Mouse (Mus musculus): ENCODE measurements around the gene Thap3. TPM values are rescaled to one million over a fixed set of nuclear protein-coding genes. Genes with fewer than 3 reads are reported as not detected.
"Not testable (repeated sequence)": the region's sequence is repeated elsewhere in the genome, so short reads cannot be mapped to it uniquely, and the experiment has no call there.

The Thap3 gene
- 10 to 100 TPM; 28.0 to 32.2 TPM for total RNA-seq (2021)
- long read RNA-seq, experiment 1, transcript Thap3-201 (4 exons, 1,124 nt): major isoform, 6 of 44 reads
- long read RNA-seq, experiment 1, partial matches to known transcripts: 33 of 44 reads
- long read RNA-seq, experiment 1, other reads (novel, unspliced or antisense): 4 of 44 reads
- long read RNA-seq, experiment 2, transcript Thap3-201 (4 exons, 1,124 nt): major isoform, 13 of 52 reads
- long read RNA-seq, experiment 2, partial matches to known transcripts: 33 of 52 reads
- long read RNA-seq, experiment 2, other reads (novel, unspliced or antisense): 6 of 52 reads

- DNase-seq: peak; percentile 84
- intact Hi-C loops (cut with DNase I; ENCODE audit: low total_unique reads): no loop called here
These were observed at the start of gene Thap3 for GRCm38 (mm10) chr4:151988342-151989109. TSS of gene Thap3 (minus strand) at chr4:151988997.

- DNase-seq: peak; percentile 43
- intact Hi-C loops (cut with DNase I; ENCODE audit: low total_unique reads): no loop called here
These were observed 49.6 kb upstream of the Thap3 start, which contains the start of gene Tas1r1 for GRCm38 (mm10) chr4:152038225-152038984. TSS of gene Tas1r1 (minus strand) at chr4:152038568.

- DNase-seq; intact Hi-C loops (cut with DNase I; ENCODE audit: low total_unique reads): not testable (repeated sequence)
These were observed 47.7 kb upstream of the Thap3 start for GRCm38 (mm10) chr4:152036464-152036863.

- intact Hi-C loops (cut with DNase I; ENCODE audit: low total_unique reads): no loop called here
- no peak for DNase-seq
These were observed 44.1 kb upstream of the Thap3 start for GRCm38 (mm10) chr4:152032922-152033321.

DNA sequence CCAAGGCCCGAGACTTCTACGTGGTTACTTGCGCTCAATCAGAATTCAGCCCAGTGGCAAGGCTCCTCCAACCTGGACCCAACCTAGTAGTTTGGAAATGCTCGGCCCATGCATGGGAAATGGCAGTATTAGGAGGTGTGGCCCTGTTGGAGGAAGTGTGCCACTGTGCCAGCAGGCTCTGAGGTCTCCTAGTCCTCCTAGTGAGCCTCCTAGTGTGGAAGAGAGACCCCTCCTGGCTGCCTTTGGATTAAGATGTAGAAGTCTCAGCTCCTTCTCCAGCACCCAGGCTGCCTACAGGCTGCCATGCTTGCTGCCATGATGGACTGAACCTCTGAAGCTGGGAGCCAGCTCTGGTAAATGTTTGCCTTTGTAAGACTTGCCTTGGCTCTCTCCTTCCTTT is 41.2 kb upstream of the Thap3 start:
- intact Hi-C loops (cut with DNase I; ENCODE audit: low total_unique reads): no loop called here
- DNase-seq: no peak

DNA sequence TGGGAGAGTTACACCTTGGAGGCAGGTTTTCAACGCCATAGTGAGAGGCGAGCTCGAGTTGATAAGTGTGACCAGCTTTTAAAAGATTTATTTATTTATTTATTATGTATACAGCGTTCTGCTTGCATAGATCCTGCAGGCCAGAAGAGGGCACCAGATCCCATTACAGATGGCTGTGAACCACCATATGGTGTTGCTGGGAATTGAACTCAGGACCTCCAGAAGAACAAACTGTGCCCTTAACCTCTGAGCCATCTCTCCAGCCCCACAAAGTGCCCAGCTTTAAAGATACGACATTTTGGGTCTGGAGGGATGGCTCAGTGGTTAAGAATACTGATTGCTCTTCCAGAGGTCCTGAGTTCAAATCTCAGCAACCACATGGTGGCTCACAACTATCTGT is 40.3 kb upstream of the Thap3 start:
- no peak for DNase-seq
- intact Hi-C loops (cut with DNase I; ENCODE audit: low total_unique reads): no loop called here

DNA sequence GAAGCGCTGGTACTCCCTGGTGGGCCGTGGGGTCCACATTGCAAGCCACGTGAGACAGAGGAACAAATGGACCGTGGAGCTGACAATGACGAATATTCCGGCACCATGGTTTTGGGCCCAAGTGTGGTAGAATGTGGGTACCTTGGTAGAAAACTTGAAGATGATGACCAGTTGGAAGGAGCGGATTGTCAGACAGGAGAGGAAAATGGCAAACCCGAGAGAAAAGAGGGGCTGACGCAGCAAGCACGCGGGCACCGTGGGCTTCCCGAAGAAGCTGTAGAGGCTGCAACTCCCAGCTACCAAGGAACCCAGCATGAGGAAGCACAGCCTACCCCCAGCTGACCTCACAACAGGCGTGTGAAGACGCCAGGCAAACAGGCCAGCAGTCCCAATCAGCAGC is 39.7 kb upstream of the Thap3 start:
- DNase-seq: no peak
- intact Hi-C loops (cut with DNase I; ENCODE audit: low total_unique reads): no loop called here

DNA sequence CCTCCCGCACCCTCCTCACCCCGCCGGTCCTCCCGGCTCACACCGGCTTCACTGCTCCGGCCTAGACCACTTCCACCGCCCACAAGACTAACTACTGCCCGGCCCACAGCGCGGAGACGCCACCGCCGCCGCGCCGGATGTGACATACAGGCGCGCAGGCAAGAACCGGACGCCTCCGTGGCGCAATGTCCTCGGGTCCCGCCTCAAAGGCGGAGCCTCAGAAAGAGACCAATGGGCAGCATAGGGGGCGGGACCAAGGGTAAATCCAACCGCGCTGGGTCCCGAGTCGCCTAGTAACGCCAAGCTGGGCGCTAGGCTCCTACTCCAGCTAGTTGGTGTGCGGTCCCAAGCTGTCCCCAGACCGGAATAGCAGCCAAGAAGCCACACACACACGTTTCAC is 38.7 kb upstream of the Thap3 start, which contains the start of gene Zbtb48:
TSS of gene Zbtb48 (minus strand) at position 148 of the 400 bp plus-strand sequence.
- intact Hi-C loops (cut with DNase I; ENCODE audit: low total_unique reads): loop anchor here (2.0 kb wide), 1 partner anchor 45 kb away; no protein-coding TSS in a partner anchor
- DNase-seq: peak; percentile 97

DNA sequence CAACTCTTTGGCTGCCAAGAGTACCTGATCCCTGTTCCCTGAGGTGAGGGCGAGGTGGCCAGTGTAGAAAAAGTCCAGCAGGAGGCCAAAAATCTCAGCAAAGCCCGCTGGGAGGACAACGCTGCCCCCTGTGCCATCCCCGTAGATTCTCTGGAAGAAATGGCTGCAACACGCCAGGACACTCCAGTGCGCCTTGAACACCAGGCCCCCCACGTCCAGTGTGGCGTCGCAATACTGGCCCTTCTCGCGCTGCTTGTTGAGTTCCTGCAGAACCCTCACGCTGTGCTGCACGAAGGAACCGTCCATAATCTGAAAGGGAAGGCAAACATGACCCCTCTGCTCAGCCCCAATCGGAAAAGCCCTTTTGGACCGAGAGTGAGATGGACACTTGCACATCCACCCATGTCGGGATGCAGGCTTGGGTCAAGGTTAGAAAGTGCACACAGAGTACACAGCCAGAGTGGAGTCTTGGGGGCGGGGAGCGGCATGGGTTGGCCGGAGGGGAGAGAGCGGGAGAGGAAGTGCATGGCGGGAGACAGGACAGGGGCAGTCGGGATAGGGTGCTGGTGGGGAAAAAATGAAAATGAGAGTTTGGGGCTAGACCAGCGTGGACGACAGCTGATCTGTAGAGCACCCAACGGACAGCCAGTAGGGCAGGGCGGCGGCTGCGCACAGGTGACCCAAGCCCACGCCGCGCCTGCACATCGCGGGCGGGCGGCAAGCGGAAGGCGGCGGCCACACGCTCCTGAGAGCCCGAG is 38.1 kb upstream of the Thap3 start:
- DNase-seq: peak; percentile 37
- intact Hi-C loops (cut with DNase I; ENCODE audit: low total_unique reads): loop anchor here (2.0 kb wide), 1 partner anchor 44 kb away; no protein-coding TSS in a partner anchor

DNA sequence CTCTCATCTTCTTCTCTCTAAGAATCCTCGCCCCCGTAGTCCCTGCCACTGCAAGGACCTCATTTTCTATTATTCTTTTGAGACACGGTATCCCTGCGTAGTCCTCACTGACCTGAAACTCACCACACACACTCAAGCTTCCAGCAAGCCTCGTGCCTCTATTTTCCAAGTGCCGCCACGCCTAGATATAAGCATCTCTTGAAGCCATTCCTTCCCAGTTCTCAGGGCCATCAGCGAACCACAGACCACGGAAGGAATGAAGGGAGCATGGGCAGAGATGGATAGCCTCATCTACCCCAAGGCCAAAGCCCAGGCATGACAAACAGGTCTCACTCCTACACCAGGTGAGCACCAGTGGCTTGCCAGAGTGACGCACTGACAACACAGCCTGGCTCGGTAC is 35.7 kb upstream of the Thap3 start:
- no peak for DNase-seq
- intact Hi-C loops (cut with DNase I; ENCODE audit: low total_unique reads): no loop called here

- DNase-seq: no peak
- intact Hi-C loops (cut with DNase I; ENCODE audit: low total_unique reads): no loop called here
These were observed 33.7 kb upstream of the Thap3 start for GRCm38 (mm10) chr4:152022506-152022905.

DNA sequence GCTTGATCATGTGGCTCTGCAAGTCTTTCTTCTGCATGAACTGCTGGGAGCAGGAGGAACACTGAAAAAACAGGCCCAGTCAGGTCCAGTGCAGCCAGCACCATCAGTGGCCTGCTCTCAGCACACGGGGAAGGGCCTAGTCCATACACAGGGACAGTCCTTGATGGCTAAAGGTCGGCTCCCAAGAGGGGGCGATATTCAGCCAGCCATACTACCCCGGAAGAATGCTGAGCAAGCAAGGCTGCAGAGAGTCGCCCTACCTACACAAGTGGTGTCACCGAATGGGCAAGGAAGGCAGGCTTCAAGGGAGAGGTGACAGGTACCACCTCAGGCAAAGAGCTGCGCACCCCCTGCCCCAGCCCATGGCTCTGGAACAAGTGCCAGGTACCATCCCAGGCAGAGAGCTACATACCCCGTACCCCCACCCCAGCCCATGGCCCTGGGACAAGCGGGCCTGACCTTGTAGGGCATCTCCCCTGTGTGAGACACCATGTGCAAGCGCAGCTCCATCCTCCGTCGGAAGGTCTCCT is 32.8 kb upstream of the Thap3 start:
- intact Hi-C loops (cut with DNase I; ENCODE audit: low total_unique reads): no loop called here
- DNase-seq: no peak

- intact Hi-C loops (cut with DNase I; ENCODE audit: low total_unique reads): no loop called here
- no peak for DNase-seq
These were observed 31.2 kb upstream of the Thap3 start for GRCm38 (mm10) chr4:152020024-152020423.

GRCm38 (mm10) chr4:152019073-152019472 is 30.3 kb upstream of the Thap3 start:
- intact Hi-C loops (cut with DNase I; ENCODE audit: low total_unique reads): no loop called here

DNA sequence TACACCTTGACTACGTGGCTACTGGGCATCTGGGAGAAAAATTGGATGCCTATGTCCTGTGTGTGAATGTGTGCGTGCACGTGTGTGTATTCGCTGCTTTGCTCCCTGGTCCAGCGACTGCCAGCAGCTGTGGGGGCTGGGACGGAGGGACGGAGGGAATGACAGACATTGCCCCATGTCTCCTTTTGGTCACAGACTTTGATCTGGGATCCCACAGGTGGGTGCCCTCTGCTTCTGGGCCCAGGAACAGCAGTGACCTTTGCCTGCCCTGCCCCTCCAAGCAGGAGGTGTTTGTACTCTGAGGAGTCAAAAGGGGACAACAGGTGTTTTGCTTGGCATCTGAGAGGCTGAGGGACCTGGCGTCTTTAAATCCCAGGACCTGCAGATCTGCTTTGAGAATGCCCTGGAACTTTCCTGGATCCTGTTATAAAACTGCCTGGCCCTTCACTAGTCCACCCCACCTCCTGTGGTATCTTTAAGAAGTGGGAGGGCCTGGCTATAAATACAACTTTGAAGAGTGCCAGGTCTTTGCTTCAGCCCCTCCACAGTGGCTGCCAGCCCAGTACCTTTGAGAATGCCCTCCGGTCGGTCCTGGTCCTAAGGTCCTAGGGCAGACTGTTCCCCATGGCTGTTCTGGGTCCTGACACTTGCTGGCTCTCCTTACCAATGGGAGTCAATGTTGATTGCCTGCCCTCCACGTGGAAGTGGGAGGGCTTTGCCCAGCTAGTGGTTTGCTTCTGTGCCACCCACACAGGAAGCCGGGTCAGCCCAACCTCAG is 24.4 kb upstream of the Thap3 start:
- intact Hi-C loops (cut with DNase I; ENCODE audit: low total_unique reads): no loop called here
- no peak for DNase-seq

More at GRCm38 (mm10) chr4:152019073-152019472, 30.3 kb upstream of the Thap3 start:
- no peak for DNase-seq

DNA sequence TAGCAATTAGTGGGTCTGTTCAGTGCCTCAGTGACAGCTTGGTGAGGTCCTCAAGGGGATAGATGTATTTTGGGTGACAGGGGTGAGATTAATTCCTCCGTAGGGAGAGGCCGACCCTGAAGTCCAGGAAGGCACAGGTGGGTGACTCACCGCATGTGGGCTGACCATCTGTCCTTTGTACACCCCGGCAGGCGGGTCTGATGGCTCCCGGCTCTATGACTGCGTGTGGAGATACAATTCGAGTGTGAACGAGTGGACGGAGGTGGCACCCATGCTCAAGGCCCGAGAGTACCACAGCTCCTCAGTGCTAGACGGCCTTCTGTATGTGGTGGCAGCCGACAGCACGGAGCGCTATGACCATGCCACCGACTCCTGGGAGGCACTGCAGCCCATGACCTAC is 23.3 kb upstream of the Thap3 start:
- intact Hi-C loops (cut with DNase I; ENCODE audit: low total_unique reads): no loop called here
- DNase-seq: no peak

GRCm38 (mm10) chr4:152011171-152011760 is 22.5 kb upstream of the Thap3 start:
- intact Hi-C loops (cut with DNase I; ENCODE audit: low total_unique reads): no loop called here
- no peak for DNase-seq

DNA sequence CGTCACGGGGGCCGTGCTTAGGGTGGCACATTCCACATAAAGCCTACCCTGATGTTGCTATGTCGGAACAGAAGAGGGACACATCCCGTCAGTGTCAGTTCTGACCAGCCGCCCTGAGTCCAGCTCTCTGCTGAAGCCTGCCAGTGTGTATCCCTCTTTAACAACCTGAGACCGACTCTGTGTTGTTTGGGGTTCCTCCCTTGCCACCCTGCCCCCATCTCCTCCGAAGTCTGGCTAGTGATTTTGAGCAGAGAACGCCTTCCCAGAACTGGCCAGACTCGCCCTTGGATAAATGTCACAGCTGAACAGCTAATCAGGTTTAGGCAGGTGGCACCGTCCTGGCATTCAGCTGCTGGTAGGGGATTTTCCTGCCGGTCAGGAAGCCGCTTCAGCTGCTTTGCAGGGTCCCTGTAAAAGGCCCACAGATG is 21.9 kb upstream of the Thap3 start:
- no peak for DNase-seq
- intact Hi-C loops (cut with DNase I; ENCODE audit: low total_unique reads): no loop called here
